Mouse (Mus musculus): ENCODE results near the gene Dapk1.

- TF ChIP-seq POLR2A (IDR thresholded peaks at IDR 0.05; ENCODE audit: low read depth, low read length): no peak
- no peak for TF ChIP-seq CTCF (IDR thresholded peaks at IDR 0.05; ENCODE audit: extremely low read depth, insufficient read depth, insufficient read length, insufficient replicate concordance)
Observed at GRCm38 (mm10) chr13:60568934-60569548, 32.7 kb upstream of the Dapk1 start.

All from spleen, adult 2 months (tissue).